Mouse (Mus musculus) myocyte (in vitro differentiated cells): ENCODE results near the gene Col17a1.

Experiments
- CEBPB ChIP-seq: IDR thresholded peaks from 2 replicates; pipeline ENCODE4 v1.6.1; 2011; ENCODE audit warnings: mild to moderate bottlenecking, moderate library complexity; ENCODE audit not compliant: poor library complexity, insufficient read depth, severe bottlenecking
- E2F4 ChIP-seq: IDR thresholded peaks from one replicate; pipeline ENCODE4 v1.6.1; 2011; ENCODE audit warnings: mild to moderate bottlenecking, control low read depth, moderate library complexity; ENCODE audit not compliant: insufficient read depth
- MAX ChIP-seq: IDR thresholded peaks from one replicate; pipeline ENCODE4 v1.6.1; 2011; ENCODE audit warnings: low read depth, mild to moderate bottlenecking, control low read depth
- MYOG ChIP-seq, 3 experiments: IDR thresholded peaks; one replicate each; pipeline ENCODE4 v1.6.1; 2011; ENCODE audit warnings: control low read depth in 2 of 3, low read depth in 2 of 3, mild to moderate bottlenecking in 2 of 3; ENCODE audit not compliant: insufficient read length in 2 of 3, control insufficient read depth in 1 of 3, insufficient read depth in 1 of 3
- POLR2A ChIP-seq: IDR thresholded peaks from one replicate; pipeline ENCODE4 v1.6.1; 2011; ENCODE audit warnings: low read depth, mild to moderate bottlenecking, control low read depth, moderate library complexity; ENCODE audit not compliant: insufficient read length
- POLR2AphosphoS2 ChIP-seq: IDR thresholded peaks from one replicate; pipeline ENCODE4 v1.6.1; 2011; ENCODE audit warnings: low read depth, control low read depth; ENCODE audit not compliant: insufficient read length
- REST ChIP-seq: IDR thresholded peaks from one replicate; pipeline ENCODE4 v1.6.1; 2011; ENCODE audit warnings: mild to moderate bottlenecking, control low read depth, moderate library complexity; ENCODE audit not compliant: insufficient read depth, insufficient read length
- TCF12 ChIP-seq: IDR thresholded peaks from one replicate; pipeline ENCODE4 v1.6.1; 2011; ENCODE audit warnings: mild to moderate bottlenecking, control low read depth; ENCODE audit not compliant: poor library complexity, insufficient read depth, severe bottlenecking
- TCF3 ChIP-seq: IDR thresholded peaks from one replicate; pipeline ENCODE4 v1.6.1; 2011; ENCODE audit warnings: low read depth, control low read depth; ENCODE audit not compliant: insufficient read length
- USF1 ChIP-seq: IDR thresholded peaks from one replicate; pipeline ENCODE4 v1.6.1; 2011; ENCODE audit warnings: low read depth, mild to moderate bottlenecking, control low read depth, moderate library complexity

DNA sequence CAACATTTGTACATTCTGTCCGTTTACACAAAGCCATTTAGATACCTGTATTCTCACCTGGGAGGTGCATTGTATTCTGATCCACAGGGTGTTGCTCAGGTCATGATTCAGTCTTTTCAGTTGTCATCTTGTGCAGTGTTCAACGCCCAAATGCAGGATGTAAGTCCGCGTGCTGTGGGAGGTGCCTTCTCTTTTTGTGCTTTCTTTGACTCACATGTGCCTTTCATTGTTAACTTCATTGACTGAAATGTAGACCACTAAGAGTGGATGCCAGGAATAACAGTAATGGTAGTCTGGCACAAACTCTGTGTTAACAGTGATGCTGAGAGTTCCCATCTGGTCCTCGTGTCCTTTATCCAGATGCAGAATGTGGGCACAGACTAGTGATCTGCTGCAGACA, 61.5 kb downstream of the Col17a1 start:
- TF ChIP-seq MYOG (IDR thresholded peaks at IDR 0.05; ENCODE audit: control insufficient read depth in 1 of 3, insufficient read depth in 1 of 3, insufficient read length in 2 of 3, low read depth in 2 of 3) (no peak), POLR2AphosphoS2 (no peak), POLR2A (no peak), USF1 (no peak), E2F4 (no peak), TCF12 (no peak), REST (no peak), CEBPB (no peak), MAX (no peak), TCF3 (no peak)
